Mouse (Mus musculus) right cerebral cortex, postnatal 25 days (tissue): ENCODE results near the gene Srsf10.
A peak's percentile ranks its signal among the peaks of the same experiment; 100 is the strongest.

Experiments
- DNase-seq: peaks from one replicate; pipeline ENCODE4 v3.0.0; 2022

Gene Srsf10

DNA sequence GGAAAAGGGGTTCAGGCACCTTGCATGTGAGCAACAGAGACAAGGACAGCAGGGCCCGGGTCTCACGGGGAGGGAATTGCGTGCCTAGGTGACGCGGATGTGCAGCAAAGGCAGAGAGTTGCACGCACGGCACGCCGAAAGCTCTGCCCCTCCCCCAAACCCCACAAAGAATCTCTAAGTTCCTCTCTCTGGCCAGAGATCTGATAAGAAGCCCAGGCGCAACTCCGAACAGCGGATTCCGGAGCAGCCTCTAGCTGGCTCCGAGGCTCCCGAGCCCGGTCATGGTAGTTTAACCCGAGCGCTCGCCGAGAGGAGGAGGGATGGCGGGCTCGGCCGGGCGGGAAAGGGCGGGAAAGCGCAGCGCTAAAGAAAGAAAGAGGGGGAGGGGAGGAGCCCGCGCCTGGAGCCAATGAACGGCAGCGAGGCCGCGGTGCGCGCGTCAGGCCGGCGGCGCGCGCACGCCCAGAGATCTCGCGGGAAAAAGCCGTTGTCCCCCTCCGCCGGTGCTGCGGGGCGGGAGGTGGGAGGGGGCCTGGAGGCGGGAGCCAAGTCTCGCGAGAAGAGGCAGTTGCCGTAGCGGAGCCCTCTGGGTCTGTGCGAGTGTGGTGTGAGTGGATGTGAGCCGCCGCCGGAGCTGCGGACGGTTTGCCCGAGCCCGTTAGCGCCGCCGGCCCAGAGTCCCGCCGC is at the start of gene Srsf10:
TSS of gene Srsf10 (plus strand) at position 212 of the 687 bp plus-strand sequence.
- DNase-seq, result peak; percentile 95

DNA sequence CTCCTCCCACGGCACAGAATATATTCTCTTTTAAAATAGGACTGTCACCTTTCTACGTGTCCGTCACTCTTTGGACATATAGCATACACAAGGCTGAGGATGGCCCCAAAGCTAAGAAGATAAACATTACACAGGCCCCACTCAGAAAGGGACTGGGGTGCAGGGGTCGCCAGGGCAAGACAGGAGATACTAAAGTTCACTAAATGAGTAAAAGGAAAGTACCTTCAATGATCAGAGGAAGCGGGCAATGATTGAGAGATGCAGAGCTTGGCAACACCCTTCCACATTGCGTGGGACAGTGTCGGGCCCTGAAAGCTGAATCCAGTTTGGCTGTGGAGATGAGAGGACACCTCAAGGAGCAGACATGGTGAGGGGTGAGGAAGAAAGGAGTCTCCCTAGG is 40.7 kb upstream of the Srsf10 start:
- no peak for DNase-seq

DNA sequence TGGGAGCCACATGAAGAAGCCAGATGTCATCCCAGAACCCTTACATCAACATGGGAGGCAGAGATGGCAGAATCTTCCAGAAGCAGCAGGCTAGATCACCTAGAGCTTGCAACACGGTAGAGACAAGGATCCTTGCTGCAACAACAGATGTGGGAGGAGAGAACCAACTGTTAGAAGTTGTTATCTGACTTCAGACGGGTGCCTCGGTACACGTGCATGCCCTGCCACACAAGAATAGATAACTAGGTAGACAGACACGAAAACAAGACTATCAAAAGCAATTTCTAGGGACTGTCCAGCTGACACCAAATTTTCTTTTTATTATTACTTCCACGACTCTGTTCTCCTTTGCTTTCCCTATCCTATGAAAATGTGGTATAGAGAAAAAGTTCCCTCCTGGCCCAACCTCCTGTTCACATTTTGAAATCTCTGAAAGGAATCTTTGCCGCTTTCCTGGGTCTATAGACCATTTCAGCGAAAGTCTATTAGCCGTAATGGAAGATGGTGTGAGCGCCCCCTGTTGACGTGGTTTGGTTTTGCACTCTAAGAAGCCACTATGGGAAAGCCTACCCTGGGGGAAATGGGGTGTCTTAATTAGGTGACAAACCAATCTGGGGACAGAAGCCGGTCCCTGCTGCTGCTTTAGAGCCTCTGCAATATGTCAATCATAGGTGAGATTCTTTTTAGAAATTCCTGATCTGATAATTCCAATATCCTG is 38.5 kb upstream of the Srsf10 start:
- no peak for DNase-seq

DNA sequence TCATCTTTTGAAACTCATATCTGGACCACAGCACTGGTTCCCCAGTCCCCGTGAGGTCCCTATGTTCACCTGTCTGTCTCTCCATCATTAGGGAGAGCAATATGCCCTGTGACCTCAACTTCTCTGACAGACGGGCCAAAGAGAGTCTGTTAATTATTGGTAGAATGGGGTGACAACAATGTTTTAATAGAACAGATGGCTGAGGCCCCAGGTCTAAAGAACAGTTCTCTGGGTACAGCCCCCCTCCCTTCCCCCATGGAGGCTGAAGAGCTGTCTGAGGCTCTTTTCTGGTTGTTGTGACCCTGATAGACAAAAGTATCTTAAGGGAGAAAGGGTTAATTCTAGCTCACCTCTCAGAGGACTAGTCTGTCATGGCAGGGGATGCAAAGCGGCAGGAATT is 37.2 kb upstream of the Srsf10 start:
- no peak for DNase-seq

DNA sequence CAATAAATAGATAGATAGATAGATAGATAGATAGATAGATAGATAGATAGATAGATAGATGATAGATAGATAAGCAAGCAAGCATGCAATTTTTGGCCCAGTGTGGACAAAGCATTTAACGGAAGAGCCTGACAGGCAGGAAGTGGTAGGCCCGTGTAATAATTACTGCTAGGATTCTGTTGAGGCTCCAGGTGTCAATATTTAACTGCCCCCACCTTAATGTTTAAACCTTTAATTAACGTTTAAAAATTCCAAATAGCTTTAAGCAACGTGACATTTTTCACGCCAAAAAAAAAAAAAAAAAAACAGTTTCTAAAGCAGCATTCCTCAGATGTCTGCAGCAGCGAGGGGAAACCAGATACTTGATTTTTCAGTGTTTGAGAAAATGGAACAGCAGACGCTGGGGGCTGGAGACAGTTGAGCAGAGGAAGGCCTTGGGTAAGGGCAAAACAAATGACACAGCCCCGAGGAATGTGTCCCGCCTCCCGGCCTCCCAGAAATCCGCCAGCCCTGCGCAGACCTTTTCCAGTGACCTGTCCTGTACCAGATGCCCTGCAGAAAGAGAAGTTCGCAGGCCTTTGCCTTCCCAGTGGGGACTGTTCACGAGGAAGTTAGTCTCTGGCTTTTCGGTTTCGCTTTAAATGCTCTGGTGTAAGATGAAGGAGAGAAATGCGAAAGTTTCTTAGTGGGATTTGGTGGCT is 35.6 kb upstream of the Srsf10 start:
- no peak for DNase-seq

DNA sequence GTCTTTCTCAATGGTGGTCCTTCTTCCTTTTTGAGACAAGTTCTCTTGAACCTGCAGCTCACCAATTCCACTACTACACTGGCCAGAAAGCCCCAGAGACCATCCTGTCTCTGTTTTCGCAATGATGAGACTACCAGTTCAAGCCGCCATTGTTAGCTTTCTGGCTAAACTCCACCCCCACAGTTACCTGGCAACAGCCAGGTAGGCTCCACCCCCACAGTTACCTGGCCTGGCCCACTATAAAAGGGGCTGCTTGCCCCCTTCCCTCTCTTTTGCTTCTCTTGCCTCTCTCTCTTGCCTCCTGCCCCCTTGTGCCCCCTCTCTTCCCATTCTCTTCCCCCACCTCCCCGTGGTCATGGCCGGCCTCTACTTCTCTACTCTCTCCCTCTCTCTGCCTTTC is 33.8 kb upstream of the Srsf10 start:
- no peak for DNase-seq

DNA sequence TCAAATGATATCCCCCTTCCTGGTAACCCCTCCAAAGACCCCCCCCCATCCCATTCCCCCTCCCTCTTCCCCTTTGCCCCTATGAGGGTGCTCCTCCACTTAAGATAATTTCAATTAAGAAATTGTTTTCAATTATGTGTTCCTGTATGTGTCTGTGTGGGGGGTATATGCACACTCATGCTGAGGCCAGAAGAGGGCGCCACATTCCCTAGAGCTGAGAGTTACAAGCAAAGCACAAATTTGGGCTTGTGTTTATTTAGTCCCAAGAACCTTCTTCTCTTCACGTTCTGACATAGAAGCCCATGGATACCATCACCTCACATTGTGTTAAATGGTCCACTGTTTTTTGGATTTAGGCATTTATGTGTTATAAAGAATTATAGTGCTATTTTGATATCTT is 32.2 kb upstream of the Srsf10 start:
- DNase-seq, result no peak

DNA sequence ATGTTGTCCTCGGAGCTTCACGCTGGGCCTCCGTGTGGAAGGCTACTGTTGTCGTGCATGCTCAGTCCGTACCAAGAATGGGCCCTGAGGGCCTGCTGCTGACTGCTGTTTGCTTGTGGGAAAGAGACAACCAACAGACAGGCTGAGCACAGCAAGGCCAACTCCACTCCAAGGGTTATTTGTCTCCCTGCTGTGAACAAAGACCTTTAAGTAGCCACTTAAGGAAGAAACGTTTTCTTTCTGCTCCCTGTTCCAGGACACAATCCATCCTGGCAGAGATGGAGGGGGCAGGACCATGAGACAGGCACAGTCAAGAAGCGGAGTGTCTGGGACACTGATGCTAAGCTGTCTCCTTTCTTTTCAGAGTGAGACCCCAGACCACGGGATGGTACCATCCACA is 31.3 kb upstream of the Srsf10 start:
- no peak for DNase-seq

DNA sequence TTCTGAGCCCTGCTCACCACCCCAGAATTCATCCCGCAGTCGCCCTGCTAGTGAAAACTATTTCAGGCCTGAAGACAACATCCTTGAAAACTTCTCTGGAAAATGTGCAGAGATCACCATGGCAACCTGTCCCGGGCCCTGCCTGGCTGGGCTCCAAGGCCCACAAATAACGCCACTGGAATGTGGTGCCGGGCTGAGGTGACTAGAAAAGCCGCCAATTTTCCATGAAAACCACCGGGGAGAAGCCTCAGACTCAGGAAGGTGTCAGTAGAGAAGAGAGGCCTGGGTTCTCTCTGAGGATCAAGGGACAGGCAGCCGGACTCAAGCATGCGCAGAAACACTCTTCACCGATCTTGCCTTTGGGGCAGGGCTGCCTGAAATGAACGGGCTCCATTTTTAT is 27.1 kb upstream of the Srsf10 start:
- DNase-seq, result peak; percentile 80

DNA sequence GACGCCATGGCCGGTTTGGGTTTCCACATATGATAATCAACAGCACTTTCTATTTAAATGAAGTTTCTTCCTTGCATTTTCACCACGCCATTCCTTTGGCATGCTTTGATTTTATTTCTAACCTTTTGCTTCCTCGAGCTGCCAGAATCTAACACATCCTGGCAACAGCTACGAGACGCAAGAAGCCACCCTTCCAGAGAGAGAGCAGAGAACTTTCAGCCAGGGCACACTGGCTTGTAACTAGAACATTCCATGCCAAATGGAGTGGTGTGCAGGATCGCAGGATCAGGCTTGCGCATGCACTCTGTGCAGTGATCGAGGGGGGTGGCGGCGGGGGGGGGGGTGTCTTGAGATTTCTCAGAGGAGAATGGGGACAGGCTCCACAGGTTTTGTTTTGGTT is 23.5 kb upstream of the Srsf10 start:
- no peak for DNase-seq

DNA sequence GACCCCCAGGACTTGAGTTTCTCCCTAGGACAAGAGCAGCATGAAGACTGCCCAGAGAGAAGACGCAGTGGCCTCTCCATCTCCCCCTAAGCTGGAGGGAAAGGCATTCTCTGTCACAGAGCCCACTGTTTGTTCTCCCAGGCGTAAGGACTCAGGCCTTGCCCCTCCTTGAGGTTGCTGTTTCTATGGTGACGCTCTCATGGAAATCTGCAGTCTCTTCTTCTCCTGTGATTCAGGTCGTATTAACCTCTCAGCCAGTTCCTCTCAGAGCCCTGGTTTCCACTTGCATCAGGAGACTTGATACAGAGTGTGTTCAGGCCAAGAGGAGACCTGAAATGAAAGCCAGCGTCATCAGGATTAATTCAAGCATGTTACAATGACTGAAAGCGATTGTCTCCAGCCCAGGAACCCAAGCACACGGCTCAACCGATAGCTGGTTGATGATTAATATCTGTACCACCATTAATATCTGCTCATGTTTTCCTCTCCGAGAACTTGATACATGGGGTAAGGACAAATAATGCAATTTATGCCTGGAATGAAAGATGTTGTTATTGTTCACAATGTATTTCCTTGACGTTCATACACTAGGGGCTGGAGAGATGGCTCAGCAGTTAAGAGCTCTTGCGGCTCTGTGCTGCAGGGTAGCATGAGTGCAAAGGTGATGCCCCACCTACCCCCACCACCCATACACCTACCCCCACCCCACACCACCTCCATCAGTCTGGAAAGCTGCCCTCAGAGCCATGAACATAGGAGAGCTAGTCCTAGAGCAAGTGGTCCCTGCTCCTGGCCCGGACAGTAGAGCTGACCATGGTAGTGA is 22.0 kb upstream of the Srsf10 start:
- no peak for DNase-seq

DNA sequence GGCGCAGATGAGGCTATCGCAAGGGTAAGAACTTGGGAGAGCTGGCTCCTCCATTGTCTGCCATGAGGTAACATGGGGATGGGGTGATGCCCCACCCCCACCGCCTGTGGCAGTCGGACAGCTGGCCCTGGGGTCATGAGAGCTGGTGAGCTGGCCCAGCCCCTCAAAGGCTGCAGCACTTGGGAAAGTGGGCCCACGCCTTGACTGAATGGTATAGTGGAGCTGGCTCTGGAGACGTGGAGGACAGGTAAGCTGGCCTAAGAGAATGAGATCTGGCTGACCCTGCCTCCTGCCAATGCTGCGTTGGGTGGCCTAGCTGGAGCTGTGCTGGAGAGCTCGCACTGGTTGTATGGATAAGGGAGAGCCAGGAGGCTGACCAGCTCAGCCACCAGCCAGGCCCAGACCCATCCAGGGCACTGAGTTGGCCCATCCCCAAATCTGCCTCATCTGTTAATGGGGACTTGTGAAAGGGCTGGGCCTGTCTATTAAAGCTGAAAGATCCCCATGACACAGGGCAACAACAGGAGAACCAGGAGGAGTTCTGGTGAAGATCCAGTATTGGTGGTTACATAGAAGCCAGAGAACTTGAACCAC is 21.3 kb upstream of the Srsf10 start:
- no peak for DNase-seq

DNA sequence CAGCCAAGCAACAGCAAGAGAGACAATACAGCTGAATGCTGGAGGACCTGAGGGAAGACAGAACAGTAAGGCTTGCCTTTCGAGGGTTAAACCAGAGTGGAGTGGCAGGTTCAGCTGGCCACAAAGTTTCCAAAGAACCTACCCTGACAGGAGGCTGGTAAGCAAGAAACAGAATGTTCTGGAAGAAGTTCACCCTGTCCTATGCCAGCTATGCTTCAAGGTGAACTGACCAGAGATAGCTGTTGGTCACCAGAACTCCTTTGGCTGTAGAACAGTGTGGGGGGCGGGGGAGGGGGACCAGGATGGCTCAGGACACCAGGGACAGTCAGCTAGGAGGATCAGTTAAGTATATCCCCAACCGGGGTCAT is 16.6 kb upstream of the Srsf10 start:
- DNase-seq, result no peak

DNA sequence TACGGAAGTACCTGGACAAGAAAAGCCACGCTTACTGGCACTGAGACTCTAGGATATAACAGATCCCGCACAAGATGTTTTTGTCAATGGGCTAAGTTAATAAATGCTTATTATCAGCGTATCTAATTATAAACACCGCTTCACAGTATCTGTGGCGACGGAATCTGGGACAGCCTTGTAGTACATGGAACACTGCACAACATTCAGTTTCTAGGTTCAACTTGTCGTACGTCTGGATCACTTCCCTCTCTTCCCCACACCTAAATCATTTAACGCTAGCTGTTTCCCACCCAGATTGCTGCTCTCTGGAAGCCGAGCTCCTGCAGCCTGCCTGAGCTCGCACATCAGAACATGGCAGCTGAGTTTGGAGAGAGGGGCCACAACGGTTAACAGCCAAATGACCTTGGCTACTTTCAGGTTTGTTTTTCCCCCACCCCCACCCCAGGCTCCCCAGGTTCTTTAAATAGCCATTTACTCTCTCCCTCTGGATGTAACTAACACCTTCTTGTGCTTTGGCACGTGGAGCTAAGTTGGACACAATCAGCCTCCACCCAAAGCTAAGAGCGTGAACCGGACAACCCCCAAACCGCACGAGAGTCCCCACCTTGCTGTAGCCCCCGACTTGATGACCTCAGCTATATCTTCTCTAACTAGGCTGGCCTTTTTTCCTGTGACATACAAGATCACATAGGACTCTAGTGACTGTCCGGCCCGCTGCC is 16.1 kb upstream of the Srsf10 start:
- no peak for DNase-seq

DNA sequence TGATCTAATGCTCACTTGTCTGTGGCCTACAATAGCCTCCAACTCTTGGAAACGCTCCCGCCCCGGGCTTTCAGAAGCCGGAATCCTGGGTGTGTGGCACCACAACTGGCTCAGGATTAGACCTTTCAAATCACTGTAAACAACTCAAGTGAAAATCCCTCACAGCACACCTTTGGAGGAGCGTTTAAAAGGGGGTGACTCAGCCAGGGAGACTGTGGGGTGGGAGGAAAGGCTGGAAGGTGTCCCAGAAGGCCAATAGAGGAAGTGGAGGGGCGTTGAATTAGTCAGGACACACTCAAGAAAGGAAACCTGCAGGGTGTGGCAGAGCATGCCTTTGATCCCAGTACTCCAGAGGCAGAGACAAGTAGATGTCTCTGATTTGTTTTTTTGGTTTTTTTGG is 11.1 kb upstream of the Srsf10 start:
- no peak for DNase-seq

DNA sequence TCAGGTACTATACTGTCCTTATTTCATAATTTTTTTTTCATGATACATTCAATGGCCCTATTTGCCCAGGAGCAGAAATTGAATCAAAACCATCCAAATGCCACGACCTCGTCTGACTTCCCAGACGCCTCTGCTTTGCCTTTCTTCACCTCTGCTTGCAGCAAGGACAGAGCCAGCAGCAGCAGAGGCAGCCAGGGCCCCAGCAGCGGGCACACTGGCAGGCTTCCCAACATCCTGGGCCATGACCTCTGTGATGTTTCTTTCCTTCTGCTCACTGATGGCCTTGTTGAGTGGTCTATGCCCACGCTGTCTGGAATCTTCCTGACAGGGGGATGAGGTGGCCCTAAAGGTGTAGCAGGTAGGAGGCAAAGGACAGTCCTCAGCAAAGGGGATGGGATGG is 8.0 kb upstream of the Srsf10 start:
- DNase-seq, result no peak

DNA sequence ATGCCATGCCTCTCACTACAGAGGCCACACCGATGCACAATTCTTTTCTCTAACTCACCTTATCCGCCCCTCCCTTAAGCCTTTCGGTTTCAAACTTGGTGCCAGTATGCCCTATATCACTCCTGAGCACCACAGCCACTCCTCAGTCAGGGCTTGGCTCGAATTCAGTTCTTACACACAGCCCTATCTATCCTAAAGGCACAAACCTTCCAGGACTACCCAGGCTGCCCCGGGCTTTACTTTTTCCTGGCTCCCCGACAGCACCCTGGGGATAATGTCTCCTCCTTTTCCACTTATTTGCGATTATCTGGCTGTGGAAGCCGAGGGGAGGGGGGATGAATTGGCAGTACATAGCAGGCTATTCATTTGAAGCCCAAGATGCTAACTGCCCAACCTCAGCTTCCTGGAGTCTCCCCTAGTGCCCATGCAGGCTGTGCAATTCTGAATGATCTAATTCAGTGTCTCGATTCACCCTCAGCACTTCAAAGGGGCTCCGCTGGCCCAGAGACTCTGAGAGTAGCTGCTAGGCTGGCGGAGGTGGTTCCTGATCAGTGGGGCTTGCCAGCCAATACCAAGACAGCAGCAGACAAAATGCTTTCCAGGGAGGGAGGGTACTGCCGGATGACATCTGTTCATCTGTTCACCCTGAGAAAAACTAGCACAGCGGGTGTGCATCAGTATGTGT is 5.0 kb upstream of the Srsf10 start:
- no peak for DNase-seq

DNA sequence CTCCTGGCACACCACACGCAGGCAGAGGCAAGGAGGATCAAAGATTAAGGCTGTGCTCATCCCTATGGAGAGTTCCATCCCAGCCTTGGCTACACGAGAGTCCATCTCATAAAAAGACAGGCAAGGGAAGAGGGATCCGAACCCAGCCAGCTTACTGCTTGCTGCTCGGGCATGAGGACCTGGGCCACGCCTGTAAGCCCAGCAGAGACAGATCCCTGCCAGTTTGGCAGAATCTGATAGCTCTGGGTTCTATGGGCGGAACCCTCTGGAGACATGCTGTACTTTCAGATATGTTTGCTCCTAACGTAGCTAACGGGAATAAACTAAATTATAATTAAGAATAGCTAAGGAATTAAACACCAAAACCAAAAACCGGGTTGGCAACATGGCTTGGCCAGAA is 3.6 kb upstream of the Srsf10 start:
- DNase-seq, result no peak

DNA sequence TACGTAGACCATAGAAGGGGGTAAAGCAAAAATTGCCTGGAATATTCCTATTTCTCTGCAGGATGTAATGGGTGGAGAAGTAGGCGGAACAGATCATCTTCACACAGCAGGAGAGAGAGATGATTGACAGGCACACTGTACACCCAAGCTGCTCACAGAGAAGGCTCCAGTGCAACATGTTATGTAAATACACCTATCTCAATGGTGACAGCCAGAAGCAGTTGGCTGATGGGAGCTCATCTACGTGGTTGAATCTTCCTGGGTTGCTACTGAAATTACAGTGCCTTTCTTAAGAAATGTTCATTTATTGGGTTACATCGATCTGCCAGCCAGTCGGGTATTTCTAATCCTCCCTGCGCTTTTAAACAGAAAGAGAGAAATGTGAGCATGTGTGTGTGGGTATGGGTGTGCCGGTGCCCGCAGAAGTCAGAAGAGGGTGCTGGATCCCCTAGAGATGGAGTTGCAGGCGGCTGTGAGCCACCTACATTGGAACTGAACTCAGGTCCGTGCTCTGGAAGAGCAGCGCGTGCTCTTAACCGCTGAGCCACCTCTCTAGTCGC is 1.5 kb upstream of the Srsf10 start:
- DNase-seq, result no peak

DNA sequence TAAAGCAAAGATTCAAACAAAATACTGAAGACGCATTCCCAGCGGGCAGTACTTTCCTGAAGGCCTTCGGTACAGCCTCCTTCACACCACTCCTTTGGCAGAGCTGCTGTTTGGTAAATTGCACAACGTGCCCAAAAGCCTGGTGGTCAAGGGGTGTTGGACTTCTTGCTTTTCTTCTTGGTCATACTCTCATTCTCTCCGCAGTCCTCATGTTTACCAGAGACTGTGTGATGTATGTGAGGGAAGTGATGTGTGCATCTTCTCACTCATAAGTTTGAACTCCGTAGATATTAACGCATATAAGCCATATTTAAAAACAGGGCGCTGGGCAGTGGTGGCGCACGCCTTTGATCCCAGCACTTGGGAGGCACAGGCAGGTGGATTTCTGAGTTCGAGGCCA is 917 bp upstream of the Srsf10 start:
- no peak for DNase-seq

DNA sequence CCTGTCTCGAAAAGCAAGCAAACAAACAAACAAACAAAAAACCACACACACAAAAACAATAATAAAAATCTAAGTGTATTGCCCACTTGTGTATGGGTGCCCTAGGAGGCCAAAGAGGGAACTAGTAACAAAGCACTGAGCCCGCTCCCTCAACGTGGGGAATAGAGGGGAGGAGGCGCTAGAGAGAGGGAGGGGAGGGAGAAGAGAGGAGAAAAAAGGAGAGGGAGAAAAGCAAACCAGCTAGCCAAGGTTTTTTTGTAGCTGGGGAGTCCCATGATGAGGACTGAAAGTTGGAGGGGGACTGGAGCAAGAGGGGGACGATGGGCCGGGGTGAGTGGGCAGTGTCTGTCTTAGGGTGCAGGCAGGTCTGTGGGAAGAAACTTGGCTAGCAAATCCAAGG is 467 bp upstream of the Srsf10 start:
- DNase-seq, result no peak
